Mouse (Mus musculus): ENCODE measurements around the gene Nagpa. TPM values are rescaled to one million over a fixed set of nuclear protein-coding genes. Genes with fewer than 3 reads are reported as not detected.

The Nagpa gene
- polyA plus RNA-seq (2014; fragmentation: Nextera tagmentation; extraction: Ambion mirVana), result 10.7 and 12.5 TPM in 2 replicates

- ATAC-seq (replicated peaks; ENCODE audit: low FRiP score) (peak; percentile 93), DNase-seq (ENCODE audit: low spot score) (peak; percentile 90)
- peaks cover 2% of the 10 kb centered on the region; the same call in 1 of the 2 replicates for H3K4me1 ChIP-seq (replicated peaks; ENCODE audit: control insufficient read depth, insufficient read depth, low read length)
- H3K36me3 ChIP-seq (ENCODE audit: control insufficient read depth, insufficient read depth, low read length), result no peaks in the 10 kb centered on the region
- H3K27ac ChIP-seq (ENCODE audit: low read depth, low read length), result no peak within 1 kb of the TSS
- peak within 1 kb of the TSS; percentile 59 for H3K4me3 ChIP-seq (ENCODE audit: low read depth, low read length)
- H3K9me3 ChIP-seq (ENCODE audit: control insufficient read depth, low read length), result no peaks in the 10 kb centered on the region
- WGBS, result 4% methylated on average over 40 of the region's 40 CpGs
- H3K9ac ChIP-seq (ENCODE audit: low read length), result peak within 1 kb of the TSS; percentile 48
- no peaks in the 10 kb centered on the region for H3K27me3 ChIP-seq (ENCODE audit: control insufficient read depth, insufficient read depth, low read length)
- peak within 1 kb of the TSS; percentile 97 for H3K4me2 ChIP-seq (ENCODE audit: low read depth, low read length, severe bottlenecking)
These were observed at the start of gene Nagpa for GRCm38 (mm10) chr16:5203668-5204433. TSS of gene Nagpa (minus strand) at chr16:5204012.

GRCm38 (mm10) chr16:5252260-5252659 is 48.4 kb upstream of the Nagpa start:
- ATAC-seq (replicated peaks; ENCODE audit: low FRiP score) (no peak), DNase-seq (ENCODE audit: low spot score) (no peak)
- H3K4me1 ChIP-seq (replicated peaks; ENCODE audit: control insufficient read depth, insufficient read depth, low read length), result peaks cover 5% of the 10 kb centered on the region; the same call in 1 of the 2 replicates
- no peak overlapping the region for H3K27ac ChIP-seq (ENCODE audit: low read depth, low read length)
- H3K36me3 ChIP-seq (ENCODE audit: control insufficient read depth, insufficient read depth, low read length), result no peaks in the 10 kb centered on the region
- H3K9me3 ChIP-seq (ENCODE audit: control insufficient read depth, low read length), result no peaks in the 10 kb centered on the region
- no peaks in the 10 kb centered on the region for H3K27me3 ChIP-seq (ENCODE audit: control insufficient read depth, insufficient read depth, low read length)
- 92% methylated on average over 2 of the region's 2 CpGs for WGBS
- no peak overlapping the region for H3K4me2 ChIP-seq (ENCODE audit: low read depth, low read length, severe bottlenecking)
- no peak overlapping the region for H3K9ac ChIP-seq (ENCODE audit: low read length)
- no peak overlapping the region for H3K4me3 ChIP-seq (ENCODE audit: low read depth, low read length)

GRCm38 (mm10) chr16:5250891-5251290 is 47.1 kb upstream of the Nagpa start:
- WGBS, result 91% methylated on average over 3 of the region's 3 CpGs
- peaks cover 5% of the 10 kb centered on the region; the same call in 1 of the 2 replicates for H3K4me1 ChIP-seq (replicated peaks; ENCODE audit: control insufficient read depth, insufficient read depth, low read length)
- H3K9me3 ChIP-seq (ENCODE audit: control insufficient read depth, low read length), result no peaks in the 10 kb centered on the region
- H3K27me3 ChIP-seq (ENCODE audit: control insufficient read depth, insufficient read depth, low read length), result no peaks in the 10 kb centered on the region
- H3K36me3 ChIP-seq (ENCODE audit: control insufficient read depth, insufficient read depth, low read length), result no peaks in the 10 kb centered on the region
- H3K4me2 ChIP-seq (ENCODE audit: low read depth, low read length, severe bottlenecking), result no peak overlapping the region
- no peak for DNase-seq (ENCODE audit: low spot score)
- no peak overlapping the region for H3K27ac ChIP-seq (ENCODE audit: low read depth, low read length)
- no peak overlapping the region for H3K9ac ChIP-seq (ENCODE audit: low read length)
- H3K4me3 ChIP-seq (ENCODE audit: low read depth, low read length), result no peak overlapping the region
- no peak for ATAC-seq (replicated peaks; ENCODE audit: low FRiP score)

GRCm38 (mm10) chr16:5244411-5244810 is 40.6 kb upstream of the Nagpa start:
- WGBS, result 35% methylated on average over 7 of the region's 7 CpGs
- Histone ChIP-seq H3K4me3 (ENCODE audit: low read depth, low read length) (no peak overlapping the region), H3K27ac (ENCODE audit: low read depth, low read length) (no peak overlapping the region), H3K9ac (ENCODE audit: low read length) (no peak overlapping the region), H3K9me3 (ENCODE audit: control insufficient read depth, low read length) (no peaks in the 10 kb centered on the region), H3K4me2 (ENCODE audit: low read depth, low read length, severe bottlenecking) (no peak overlapping the region), H3K4me1 (replicated peaks; ENCODE audit: control insufficient read depth, insufficient read depth, low read length) (no peaks in the 10 kb centered on the region), H3K27me3 (ENCODE audit: control insufficient read depth, insufficient read depth, low read length) (no peaks in the 10 kb centered on the region), H3K36me3 (ENCODE audit: control insufficient read depth, insufficient read depth, low read length) (no peaks in the 10 kb centered on the region; the same call in 1 of the 2 replicates)
- ATAC-seq (replicated peaks; ENCODE audit: low FRiP score), result peak; percentile 64
- peak; percentile 71 for DNase-seq (ENCODE audit: low spot score)

GRCm38 (mm10) chr16:5242882-5243281 is 39.1 kb upstream of the Nagpa start:
- 93% methylated on average over 6 of the region's 6 CpGs for WGBS
- Histone ChIP-seq H3K9me3 (ENCODE audit: control insufficient read depth, low read length) (no peaks in the 10 kb centered on the region), H3K4me2 (ENCODE audit: low read depth, low read length, severe bottlenecking) (no peak overlapping the region), H3K27ac (ENCODE audit: low read depth, low read length) (no peak overlapping the region), H3K27me3 (ENCODE audit: control insufficient read depth, insufficient read depth, low read length) (no peaks in the 10 kb centered on the region), H3K4me1 (replicated peaks; ENCODE audit: control insufficient read depth, insufficient read depth, low read length) (no peaks in the 10 kb centered on the region), H3K36me3 (ENCODE audit: control insufficient read depth, insufficient read depth, low read length) (no peaks in the 10 kb centered on the region; the same call in 1 of the 2 replicates), H3K9ac (ENCODE audit: low read length) (no peak overlapping the region), H3K4me3 (ENCODE audit: low read depth, low read length) (no peak overlapping the region)
- DNase-seq (ENCODE audit: low spot score) (no peak), ATAC-seq (replicated peaks; ENCODE audit: low FRiP score) (no peak)

- 95% methylated on average over 4 of the region's 4 CpGs for WGBS
- DNase-seq (ENCODE audit: low spot score) (no peak), ATAC-seq (replicated peaks; ENCODE audit: low FRiP score) (no peak)
- Histone ChIP-seq H3K4me2 (ENCODE audit: low read depth, low read length, severe bottlenecking) (no peak overlapping the region), H3K27ac (ENCODE audit: low read depth, low read length) (no peak overlapping the region), H3K4me1 (replicated peaks; ENCODE audit: control insufficient read depth, insufficient read depth, low read length) (no peaks in the 10 kb centered on the region), H3K4me3 (ENCODE audit: low read depth, low read length) (no peak overlapping the region), H3K9me3 (ENCODE audit: control insufficient read depth, low read length) (no peaks in the 10 kb centered on the region), H3K27me3 (ENCODE audit: control insufficient read depth, insufficient read depth, low read length) (no peaks in the 10 kb centered on the region), H3K9ac (ENCODE audit: low read length) (no peak overlapping the region), H3K36me3 (ENCODE audit: control insufficient read depth, insufficient read depth, low read length) (no peaks in the 10 kb centered on the region; the same call in 1 of the 2 replicates)
These were observed 38.5 kb upstream of the Nagpa start for GRCm38 (mm10) chr16:5242355-5242754.

- no peak within 1 kb of the TSS for H3K27ac ChIP-seq (ENCODE audit: low read depth, low read length)
- ATAC-seq (replicated peaks; ENCODE audit: low FRiP score), result peak; percentile 98
These were observed 29.9 kb upstream of the Nagpa start, which contains the start of gene Alg1 for GRCm38 (mm10) chr16:5233418-5234313. TSS of gene Alg1 (plus strand) at chr16:5233621.

GRCm38 (mm10) chr16:5232982-5233381 is 29.2 kb upstream of the Nagpa start:
- H3K27me3 ChIP-seq (ENCODE audit: control insufficient read depth, insufficient read depth, low read length), result no peaks in the 10 kb centered on the region
- H3K27ac ChIP-seq (ENCODE audit: low read depth, low read length), result no peak overlapping the region
- peak overlapping the region; percentile 83; the same call in 1 of the 2 replicates for H3K4me3 ChIP-seq (ENCODE audit: low read depth, low read length)
- no peaks in the 10 kb centered on the region for H3K9me3 ChIP-seq (ENCODE audit: control insufficient read depth, low read length)
- H3K9ac ChIP-seq (ENCODE audit: low read length), result no peak overlapping the region
- H3K4me1 ChIP-seq (replicated peaks; ENCODE audit: control insufficient read depth, insufficient read depth, low read length), result peaks cover 5% of the 10 kb centered on the region; the same call in 1 of the 2 replicates
- no peaks in the 10 kb centered on the region for H3K36me3 ChIP-seq (ENCODE audit: control insufficient read depth, insufficient read depth, low read length)
- 0 out of 2 replicates have a peak overlapping the region, but pooled peaks have one; percentile 18 for H3K4me2 ChIP-seq (ENCODE audit: low read depth, low read length, severe bottlenecking)
- 0 out of 2 replicates have a peak, but pooled peaks have one; percentile 11 for ATAC-seq (replicated peaks; ENCODE audit: low FRiP score)
- DNase-seq (ENCODE audit: low spot score), result no peak
- 72% methylated on average over 4 of the region's 4 CpGs for WGBS

More at GRCm38 (mm10) chr16:5233418-5234313, 29.9 kb upstream of the Nagpa start, which contains the start of gene Alg1:
- Histone ChIP-seq H3K4me1 (replicated peaks; ENCODE audit: control insufficient read depth, insufficient read depth, low read length) (peaks cover 5% of the 10 kb centered on the region; the same call in 1 of the 2 replicates), H3K36me3 (ENCODE audit: control insufficient read depth, insufficient read depth, low read length) (no peaks in the 10 kb centered on the region), H3K4me3 (ENCODE audit: low read depth, low read length) (peak within 1 kb of the TSS; percentile 83), H3K9me3 (ENCODE audit: control insufficient read depth, low read length) (no peaks in the 10 kb centered on the region), H3K27me3 (ENCODE audit: control insufficient read depth, insufficient read depth, low read length) (no peaks in the 10 kb centered on the region), H3K4me2 (ENCODE audit: low read depth, low read length, severe bottlenecking) (peak within 1 kb of the TSS; percentile 74), H3K9ac (ENCODE audit: low read length) (peak within 1 kb of the TSS; percentile 81)
- WGBS, result 3% methylated on average over 47 of the region's 47 CpGs
- DNase-seq (ENCODE audit: low spot score), result peak; percentile 96

All from forebrain, embryonic 11.5 days (tissue).